Mouse (Mus musculus) Muller cell, postnatal 12 days (primary cell): ENCODE measurements around the gene Scn4a.
A peak's percentile ranks its signal among the peaks of the same experiment; 100 is the strongest.
"Not testable (repeated sequence)": the region's sequence is repeated elsewhere in the genome, so short reads cannot be mapped to it uniquely, and the experiment has no call there.

ENCODE experiments used
- DNase-seq: peaks from one replicate; pipeline ENCODE4 v3.0.0-alpha.2; 2015; ENCODE audit errors: inconsistent ontology term

The Scn4a gene

GRCm38 (mm10) chr11:106355382-106356128, 2.5 kb upstream of the Scn4a start:
- DNase-seq, result no peak

- no peak for DNase-seq
Measured at GRCm38 (mm10) chr11:106354181-106354580, 1.1 kb upstream of the Scn4a start.

GRCm38 (mm10) chr11:106351941-106352340, 1.1 kb downstream of the Scn4a start:
- DNase-seq, result no peak

- no peak for DNase-seq
Measured at GRCm38 (mm10) chr11:106351253-106351652, 1.8 kb downstream of the Scn4a start.

GRCm38 (mm10) chr11:106350853-106351252, 2.2 kb downstream of the Scn4a start:
- DNase-seq, result no peak

GRCm38 (mm10) chr11:106349772-106350171, 3.3 kb downstream of the Scn4a start:
- DNase-seq, result no peak

GRCm38 (mm10) chr11:106344910-106345309, 8.2 kb downstream of the Scn4a start:
- no peak for DNase-seq

GRCm38 (mm10) chr11:106340990-106341520, 12.0 kb downstream of the Scn4a start:
- DNase-seq, result no peak

- not testable (repeated sequence) for DNase-seq
Measured at GRCm38 (mm10) chr11:106339323-106339722, 13.8 kb downstream of the Scn4a start.

GRCm38 (mm10) chr11:106338870-106339269, 14.2 kb downstream of the Scn4a start:
- DNase-seq, result no peak

- DNase-seq, result no peak
Measured at GRCm38 (mm10) chr11:106338029-106338428, 15.1 kb downstream of the Scn4a start.

GRCm38 (mm10) chr11:106334066-106334465, 19.0 kb downstream of the Scn4a start:
- DNase-seq, result no peak

- DNase-seq, result no peak
Measured at GRCm38 (mm10) chr11:106332458-106332857, 20.6 kb downstream of the Scn4a start.

- DNase-seq, result peak; percentile 24
Measured at GRCm38 (mm10) chr11:106329682-106330081, 23.4 kb downstream of the Scn4a start.

- no peak for DNase-seq
Measured at GRCm38 (mm10) chr11:106329128-106329527, 24.0 kb downstream of the Scn4a start.

GRCm38 (mm10) chr11:106328521-106328920, 24.6 kb downstream of the Scn4a start:
- no peak for DNase-seq

- DNase-seq, result no peak
Measured at GRCm38 (mm10) chr11:106326475-106326874, 26.6 kb downstream of the Scn4a start.

GRCm38 (mm10) chr11:106325566-106326206, 27.4 kb downstream of the Scn4a start:
- DNase-seq, result peak; percentile 26

GRCm38 (mm10) chr11:106324858-106325257, 28.2 kb downstream of the Scn4a start:
- DNase-seq, result peak; percentile 30

GRCm38 (mm10) chr11:106318406-106319366, 34.4 kb downstream of the Scn4a start:
- no peak for DNase-seq

GRCm38 (mm10) chr11:106317801-106318200, 35.3 kb downstream of the Scn4a start:
- no peak for DNase-seq

- no peak for DNase-seq
Measured at GRCm38 (mm10) chr11:106316416-106316815, 36.7 kb downstream of the Scn4a start.
